Mouse (Mus musculus): ENCODE data around the gene Wdtc1.

- TF ChIP-seq POLR2A (IDR thresholded peaks at IDR 0.05; ENCODE audit: low read depth, low read length) (no peak), CTCF (IDR thresholded peaks at IDR 0.05; ENCODE audit: borderline replicate concordance, insufficient read depth, low read length) (no peak)
These were observed 50.6 kb downstream of the Wdtc1 start for GRCm38 (mm10) chr4:133302668-133303067.
